Mouse (Mus musculus) c-Kit-positive CD71-positive TER-119-negative erythroid progenitor cells, embryonic 14.5 days (primary cell): ENCODE data around the gene Jak1.

Experiments used
- DNase-seq: peaks from one replicate; pipeline ENCODE4 v3.0.0-alpha.2; 2013; ENCODE audit warnings: low read depth

Jak1 gene

DNA sequence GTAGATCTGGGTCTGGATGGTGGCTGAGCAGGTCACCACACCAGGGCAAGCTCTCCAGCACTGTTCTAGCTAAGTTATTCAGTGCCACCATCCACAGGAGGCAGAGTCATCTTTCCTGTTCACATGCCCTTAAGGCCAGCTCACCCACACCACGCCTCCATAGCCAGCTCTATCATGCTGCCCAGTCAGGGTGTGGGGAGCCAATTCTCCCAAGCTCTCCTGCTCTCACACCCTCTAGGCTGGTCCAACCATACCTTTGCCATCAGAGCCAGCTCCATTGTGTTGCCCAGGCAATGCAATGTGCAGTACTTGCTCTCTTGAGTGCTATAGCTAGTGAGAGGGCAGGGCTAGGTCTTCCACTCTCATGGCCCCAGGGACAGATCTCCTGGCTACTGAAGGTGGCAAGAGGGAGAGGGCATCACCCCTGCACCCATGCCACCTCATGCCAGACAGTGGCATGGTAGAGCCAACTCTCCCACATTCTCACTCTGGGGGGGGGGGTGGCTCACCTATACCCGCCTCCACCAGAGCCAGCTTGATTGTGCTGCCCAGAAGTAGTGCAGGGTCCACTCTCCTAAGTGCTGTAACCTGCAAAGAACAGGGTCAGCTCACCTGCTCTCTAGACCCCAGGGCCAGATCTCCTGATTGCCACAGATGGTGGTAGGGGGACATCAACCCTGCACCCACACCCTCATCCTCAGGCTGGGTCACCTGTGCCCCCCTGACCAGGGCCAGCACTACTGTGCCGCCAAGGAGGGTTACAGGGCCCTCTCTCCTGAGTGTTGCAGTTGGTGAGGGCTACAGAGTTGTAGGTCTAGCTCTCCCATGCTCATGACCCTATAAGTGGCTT lies 25.5 kb downstream of the Jak1 start:
- no peak for DNase-seq

GRCm38 (mm10) chr4:101238589-101238988 lies 26.5 kb downstream of the Jak1 start:
- DNase-seq, result no peak

GRCm38 (mm10) chr4:101236797-101237196 lies 28.3 kb downstream of the Jak1 start:
- DNase-seq, result no peak

- no peak for DNase-seq
These were observed 29.1 kb downstream of the Jak1 start for GRCm38 (mm10) chr4:101235964-101236363.

- DNase-seq, result no peak
These were observed 30.3 kb downstream of the Jak1 start for GRCm38 (mm10) chr4:101234753-101235152.

- DNase-seq, result no peak
These were observed 30.8 kb downstream of the Jak1 start for GRCm38 (mm10) chr4:101234332-101234731.

DNA sequence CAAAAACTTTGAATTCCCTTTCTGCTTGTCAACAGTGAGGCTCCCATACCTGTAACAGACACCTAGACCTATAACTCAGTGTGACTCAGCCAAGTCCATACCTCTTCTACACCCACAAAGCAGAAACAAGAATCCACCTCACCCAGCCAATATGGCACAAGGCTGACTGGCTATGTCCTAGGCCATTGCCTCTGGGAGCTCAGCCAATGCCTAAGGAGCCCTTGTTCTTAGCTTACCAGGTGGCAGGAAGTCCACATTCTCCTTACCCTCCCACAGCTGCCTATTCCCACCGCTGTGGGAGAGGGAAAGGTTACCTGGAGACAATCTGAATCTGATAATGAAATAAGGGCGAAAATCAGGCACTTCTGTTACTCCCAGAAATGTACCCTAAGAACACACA lies 34.5 kb downstream of the Jak1 start:
- DNase-seq, result no peak

GRCm38 (mm10) chr4:101227398-101227797 lies 37.7 kb downstream of the Jak1 start:
- DNase-seq, result no peak

GRCm38 (mm10) chr4:101225984-101226383 lies 39.1 kb downstream of the Jak1 start:
- no peak for DNase-seq

DNA sequence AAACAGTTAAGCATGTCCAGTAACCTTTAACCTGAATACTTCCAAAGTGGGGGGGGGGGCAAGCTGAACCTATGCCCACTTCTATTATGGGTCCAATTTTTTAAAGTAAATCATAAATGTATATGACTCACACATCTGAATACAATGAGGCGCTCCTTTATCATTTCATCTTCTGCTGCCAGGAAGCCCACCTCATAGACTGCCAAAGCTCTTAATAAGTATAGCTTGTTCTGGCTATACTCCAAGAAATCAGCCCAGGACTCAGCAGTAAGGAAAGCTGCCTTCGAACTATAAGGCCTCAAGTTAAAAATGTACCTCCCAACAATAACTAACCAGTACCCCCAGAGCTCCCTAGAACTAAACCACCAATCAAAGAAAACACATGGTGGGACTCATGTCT lies 44.1 kb downstream of the Jak1 start:
- no peak for DNase-seq

- no peak for DNase-seq
These were observed 45.2 kb downstream of the Jak1 start for GRCm38 (mm10) chr4:101219839-101220238.

DNA sequence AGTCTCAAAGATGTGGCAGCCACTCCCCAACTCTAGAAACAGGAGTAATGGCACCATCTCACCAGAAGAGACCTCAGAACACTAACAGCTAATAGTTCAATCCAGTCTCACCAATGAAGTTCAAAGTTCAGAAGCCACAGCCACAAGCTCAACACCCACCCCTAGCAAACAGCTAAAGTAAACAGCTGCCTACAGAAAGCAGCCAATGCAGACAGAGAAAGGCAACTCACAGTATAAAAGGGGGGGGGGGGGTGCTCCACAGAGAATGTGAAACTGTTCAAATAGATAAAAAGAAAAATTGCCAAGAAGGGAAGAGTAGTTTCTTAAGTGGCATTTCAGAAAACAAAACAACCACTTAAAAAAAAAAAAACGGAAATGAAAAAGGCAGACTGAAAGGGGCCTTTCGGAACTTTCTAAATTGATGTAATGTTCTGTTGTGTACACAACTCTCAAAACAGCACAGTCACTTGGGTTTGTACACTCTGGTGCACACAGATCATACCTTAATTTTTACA lies 48.0 kb downstream of the Jak1 start:
- no peak for DNase-seq

DNA sequence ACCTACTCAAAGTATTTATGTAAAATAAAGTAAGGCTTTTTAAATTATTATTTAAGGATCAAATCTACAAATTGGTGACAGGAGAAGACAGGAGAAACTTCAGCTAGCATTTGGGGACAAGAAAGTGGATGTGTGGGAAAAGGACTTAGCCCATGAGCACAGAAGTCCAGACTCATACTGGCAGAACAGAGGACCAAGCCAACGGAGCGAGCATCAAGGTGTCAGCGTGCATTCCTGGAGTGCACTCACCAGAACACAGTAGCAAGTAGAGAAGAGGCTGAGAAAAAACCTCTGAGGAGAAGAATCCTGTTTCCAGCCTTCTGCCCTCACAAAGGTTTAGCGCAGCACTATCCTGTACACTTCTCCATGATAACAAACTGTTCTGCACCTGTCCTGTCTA lies 48.8 kb downstream of the Jak1 start:
- DNase-seq, result no peak

- no peak for DNase-seq
These were observed 51.6 kb downstream of the Jak1 start for GRCm38 (mm10) chr4:101213477-101213876.

GRCm38 (mm10) chr4:101207492-101207891 lies 57.6 kb downstream of the Jak1 start:
- DNase-seq, result no peak

GRCm38 (mm10) chr4:101203518-101203917 lies 61.6 kb downstream of the Jak1 start:
- peak; percentile 25 for DNase-seq

- no peak for DNase-seq
These were observed 62.5 kb downstream of the Jak1 start for GRCm38 (mm10) chr4:101202626-101203025.

- DNase-seq, result no peak
These were observed 65.5 kb downstream of the Jak1 start for GRCm38 (mm10) chr4:101199433-101200081.

DNA sequence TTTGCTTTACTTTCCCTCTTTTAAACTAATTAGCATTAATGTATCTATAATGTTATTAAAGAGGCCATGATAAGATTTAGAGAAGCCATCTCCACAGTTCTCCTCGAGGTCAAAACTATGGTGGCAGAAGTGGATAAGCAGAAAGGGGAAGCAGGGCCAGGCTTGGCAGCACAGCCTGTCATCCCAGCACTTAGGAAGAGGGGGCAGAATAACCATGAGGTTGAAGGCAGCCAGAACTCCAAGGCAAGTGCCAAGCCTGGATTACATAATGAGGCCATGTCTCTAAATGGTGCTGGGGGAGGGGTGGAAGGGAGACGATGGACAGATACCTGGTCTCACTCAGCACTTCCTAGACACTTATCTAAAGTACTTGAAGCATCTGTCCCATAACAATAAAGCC lies 66.7 kb downstream of the Jak1 start:
- no peak for DNase-seq

GRCm38 (mm10) chr4:101197421-101198170 lies 67.5 kb downstream of the Jak1 start:
- DNase-seq, result no peak

GRCm38 (mm10) chr4:101196407-101196806 lies 68.7 kb downstream of the Jak1 start:
- DNase-seq, result no peak

- no peak for DNase-seq
These were observed 70.9 kb downstream of the Jak1 start for GRCm38 (mm10) chr4:101194170-101194569.
